Mouse (Mus musculus): ENCODE measurements at regions not wholly inside any gene's neighbourhood (a gene's known extent, or its start where the extent isn't known, plus 50 kb on each side); places are given as distances from the start of the nearest gene placed in this dataset.

DNA sequence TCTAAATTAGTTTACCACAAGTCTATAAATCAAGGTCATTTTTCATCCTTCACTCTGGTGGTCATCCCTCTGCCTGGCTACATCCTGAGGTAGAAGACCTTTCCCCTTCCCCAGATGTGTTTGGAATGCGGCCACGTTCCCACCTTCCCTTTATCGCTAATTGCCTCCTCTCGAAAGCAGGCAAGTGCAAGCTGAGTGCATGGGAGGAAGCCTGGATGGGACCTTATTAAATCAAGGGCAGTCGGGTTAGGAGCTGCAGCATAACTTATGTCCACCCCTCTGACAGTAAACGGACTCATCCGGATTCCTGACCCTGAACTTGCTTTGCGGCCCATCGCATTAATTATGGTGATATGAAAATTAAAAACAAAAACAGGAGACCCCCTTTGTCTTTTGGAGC lies 983.5 kb downstream of the Slc4a3 start:
- no peak overlapping the region for H3K9ac ChIP-seq
- no peak for ATAC-seq (replicated peaks; ENCODE audit: insufficient number of reproducible peaks, insufficient read depth, low FRiP score, low read depth)
- H3K4me2 ChIP-seq = no peak overlapping the region
- no peaks in the 10 kb centered on the region for H3K27me3 ChIP-seq
- no peak overlapping the region for H3K27ac ChIP-seq
- H3K36me3 ChIP-seq = no peaks in the 10 kb centered on the region
- 56% methylated on average over 9 of the region's 9 CpGs for WGBS
- no peaks in the 10 kb centered on the region; the same call in 1 of the 2 replicates for H3K4me1 ChIP-seq (replicated peaks)
- H3K4me3 ChIP-seq = no peak overlapping the region
- no peaks in the 10 kb centered on the region for H3K9me3 ChIP-seq (replicated peaks)

DNA sequence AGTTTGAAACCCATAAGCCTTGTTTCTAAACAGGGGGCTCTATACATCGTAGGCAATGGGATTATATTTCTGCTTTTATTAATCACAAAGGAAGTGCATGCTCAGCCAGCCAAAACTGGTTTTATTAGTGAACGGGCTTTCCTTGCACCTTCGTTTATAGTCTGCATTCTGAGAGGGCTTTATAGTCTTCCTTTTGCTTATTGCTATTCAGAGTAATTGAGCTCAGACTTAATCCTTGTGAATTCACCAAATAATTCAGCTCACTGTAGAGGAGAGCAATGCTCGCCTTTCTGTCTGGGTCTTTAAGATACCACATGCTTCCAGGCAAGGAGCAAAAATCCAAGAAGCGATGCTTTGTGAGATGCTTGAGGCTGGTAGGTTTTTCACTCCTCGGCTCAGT lies 984.3 kb downstream of the Slc4a3 start:
- H3K4me3 ChIP-seq = no peak overlapping the region
- no peak overlapping the region for H3K4me2 ChIP-seq
- H3K27me3 ChIP-seq = no peaks in the 10 kb centered on the region
- no peaks in the 10 kb centered on the region; the same call in 1 of the 2 replicates for H3K4me1 ChIP-seq (replicated peaks)
- no peak overlapping the region for H3K27ac ChIP-seq
- H3K36me3 ChIP-seq = no peaks in the 10 kb centered on the region
- no peaks in the 10 kb centered on the region for H3K9me3 ChIP-seq (replicated peaks)
- no peak for ATAC-seq (replicated peaks; ENCODE audit: insufficient number of reproducible peaks, insufficient read depth, low FRiP score, low read depth)
- H3K9ac ChIP-seq = no peak overlapping the region
- WGBS = 82% methylated on average over 6 of the region's 6 CpGs

DNA sequence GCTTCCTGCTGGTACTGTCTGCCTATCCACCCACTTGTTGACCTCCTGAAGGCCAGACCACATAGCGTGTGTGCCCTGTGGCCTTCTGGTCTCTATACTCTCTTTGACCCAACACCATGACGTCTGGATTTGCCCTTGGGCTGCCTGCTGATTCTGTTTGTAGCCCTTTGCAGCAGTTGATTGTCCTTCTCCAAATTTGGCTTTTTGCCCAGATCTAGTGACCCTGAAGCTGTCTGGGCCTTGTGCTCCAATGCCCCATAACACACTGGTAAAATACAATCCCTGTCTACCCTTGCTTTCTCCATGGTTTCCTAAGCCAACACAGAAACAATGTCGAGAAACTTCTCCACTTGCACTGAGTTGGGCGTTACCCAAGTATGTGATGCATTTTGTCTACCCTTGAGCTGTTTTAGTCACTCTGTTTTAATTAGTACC lies 979.3 kb downstream of the Epha4 start:
- Histone ChIP-seq H3K4me3 (no peak overlapping the region), H3K9ac (no peak overlapping the region), H3K36me3 (no peaks in the 10 kb centered on the region), H3K27ac (no peak overlapping the region), H3K4me1 (replicated peaks) (no peaks in the 10 kb centered on the region; the same call in 1 of the 2 replicates), H3K27me3 (no peaks in the 10 kb centered on the region), H3K9me3 (replicated peaks) (no peaks in the 10 kb centered on the region), H3K4me2 (no peak overlapping the region)
- WGBS = 66% methylated on average over 4 of the region's 4 CpGs
- no peak for ATAC-seq (replicated peaks; ENCODE audit: insufficient number of reproducible peaks, insufficient read depth, low FRiP score, low read depth)

DNA sequence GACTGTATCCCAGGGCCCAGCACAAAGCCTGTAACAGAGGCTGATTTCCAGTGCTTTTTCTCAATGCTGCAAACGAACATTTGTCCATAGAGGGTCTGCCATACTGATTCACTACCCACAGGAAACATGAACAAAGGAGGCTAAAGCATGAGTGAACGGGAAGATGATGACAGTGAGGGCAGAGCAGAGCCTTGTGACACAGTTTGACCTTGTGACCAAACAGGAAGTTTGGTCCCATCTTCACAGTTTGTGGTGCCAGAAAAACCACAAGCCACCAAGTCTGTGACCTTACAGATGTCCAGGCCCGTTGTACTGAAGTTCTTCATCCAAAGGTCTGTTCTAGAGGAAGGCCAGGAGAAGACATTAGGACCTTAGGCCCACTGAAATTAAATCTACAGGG lies 974.4 kb downstream of the Epha4 start:
- Histone ChIP-seq H3K4me3 (no peak overlapping the region), H3K27me3 (no peaks in the 10 kb centered on the region), H3K4me2 (no peak overlapping the region), H3K9ac (no peak overlapping the region), H3K4me1 (replicated peaks) (no peaks in the 10 kb centered on the region; the same call in 1 of the 2 replicates), H3K27ac (no peak overlapping the region), H3K9me3 (replicated peaks) (no peaks in the 10 kb centered on the region), H3K36me3 (no peaks in the 10 kb centered on the region)
- ATAC-seq (replicated peaks; ENCODE audit: insufficient number of reproducible peaks, insufficient read depth, low FRiP score, low read depth) = no peak
- 61% methylated on average over 3 of the region's 3 CpGs for WGBS

DNA sequence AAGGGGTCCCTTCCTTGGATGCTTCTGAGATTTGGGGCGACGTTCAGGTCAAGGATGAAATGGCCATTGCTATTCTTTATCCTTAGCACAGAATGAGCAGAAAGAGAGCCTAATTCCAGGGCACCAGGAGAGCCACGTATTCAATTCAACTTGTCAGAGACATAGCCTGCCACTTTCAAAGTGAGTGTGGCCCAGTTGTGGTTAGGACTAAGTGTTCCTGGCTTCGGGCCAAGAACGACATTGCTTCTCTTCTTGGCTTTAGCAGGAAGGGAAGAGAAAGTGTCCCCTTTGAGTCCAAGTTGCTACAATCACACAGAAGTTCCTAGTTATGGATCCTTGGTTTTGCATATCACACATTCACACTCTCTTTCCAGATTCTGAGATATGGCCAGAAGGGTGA lies 964.0 kb downstream of the Epha4 start:
- Histone ChIP-seq H3K9me3 (replicated peaks) (no peaks in the 10 kb centered on the region), H3K36me3 (no peaks in the 10 kb centered on the region), H3K4me1 (replicated peaks) (peaks cover 13% of the 10 kb centered on the region; the same call in 1 of the 2 replicates), H3K4me2 (0 out of 2 replicates have a peak overlapping the region, but pooled peaks have one; percentile 29), H3K27ac (peak overlapping the region; percentile 39), H3K9ac (no peak overlapping the region), H3K4me3 (no peak overlapping the region), H3K27me3 (no peaks in the 10 kb centered on the region)
- 29% methylated on average over 5 of the region's 5 CpGs for WGBS
- ATAC-seq (replicated peaks; ENCODE audit: insufficient number of reproducible peaks, insufficient read depth, low FRiP score, low read depth) = peak; percentile 43; the same call in 1 of the 2 replicates

DNA sequence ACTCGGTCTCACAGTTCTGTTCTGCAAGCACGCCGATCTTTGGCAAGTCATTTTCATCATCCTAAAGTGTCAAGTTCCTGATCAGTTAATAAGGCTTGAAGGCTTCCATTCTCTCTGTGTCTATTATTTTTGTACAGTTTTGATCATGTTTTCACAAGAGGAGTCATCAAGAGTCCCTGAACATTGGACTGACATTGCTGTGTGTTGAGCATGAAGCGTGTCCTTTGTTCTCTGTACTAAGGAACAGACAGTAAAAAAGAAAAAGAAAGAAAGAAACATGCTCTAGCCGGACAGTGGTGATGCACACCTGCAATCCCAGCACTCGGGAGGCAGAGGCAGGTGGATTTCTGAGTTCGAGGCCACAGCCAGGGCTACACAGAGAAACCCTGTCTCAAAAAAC lies 955.4 kb downstream of the Epha4 start:
- Histone ChIP-seq H3K9ac (no peak overlapping the region), H3K27me3 (no peaks in the 10 kb centered on the region), H3K36me3 (no peaks in the 10 kb centered on the region), H3K27ac (no peak overlapping the region), H3K4me3 (no peak overlapping the region), H3K4me1 (replicated peaks) (no peaks in the 10 kb centered on the region), H3K9me3 (replicated peaks) (no peaks in the 10 kb centered on the region), H3K4me2 (no peak overlapping the region)
- WGBS = 85% methylated on average over 7 of the region's 7 CpGs
- no peak for ATAC-seq (replicated peaks; ENCODE audit: insufficient number of reproducible peaks, insufficient read depth, low FRiP score, low read depth)

DNA sequence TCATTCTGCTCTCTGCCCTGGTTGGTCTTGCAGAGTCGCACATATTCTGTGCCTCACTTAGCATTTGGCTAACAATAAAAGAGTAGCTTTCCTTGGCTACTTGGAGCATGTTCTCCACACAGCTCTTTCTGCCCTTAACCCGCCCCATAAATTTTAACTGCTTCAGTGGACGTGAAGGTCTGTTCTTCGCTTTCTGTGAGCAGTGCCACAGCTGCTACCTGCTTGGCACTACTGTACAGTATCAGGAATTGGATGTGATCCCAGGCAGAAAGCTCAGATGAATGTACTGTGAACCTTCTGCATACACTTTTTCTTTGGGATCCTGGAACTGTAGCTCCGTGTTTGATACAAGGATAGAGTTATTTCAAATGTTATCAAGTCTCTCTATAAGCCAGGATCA lies 939.4 kb downstream of the Epha4 start:
- H3K27ac ChIP-seq = no peak overlapping the region
- no peak overlapping the region for H3K9ac ChIP-seq
- no peaks in the 10 kb centered on the region for H3K9me3 ChIP-seq (replicated peaks)

DNA sequence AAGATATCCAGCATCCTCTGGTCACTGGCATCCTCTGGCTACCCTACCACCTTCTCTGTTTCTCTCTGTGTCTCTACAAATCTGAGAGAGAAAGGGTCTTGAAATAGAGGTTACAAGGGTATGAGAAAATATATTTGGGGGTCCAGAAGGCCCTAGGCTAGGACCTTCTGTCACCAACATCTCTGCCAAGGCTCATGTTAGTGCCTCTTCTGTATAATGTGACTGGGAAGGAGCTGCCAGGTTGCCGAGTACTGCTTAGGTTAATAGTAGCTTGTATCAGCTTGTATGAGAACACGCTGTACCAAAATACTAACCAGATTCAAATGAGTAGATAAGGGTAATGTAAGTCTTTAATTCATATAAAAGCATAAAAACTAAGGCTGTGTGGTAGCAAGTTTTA lies 929.0 kb downstream of the Epha4 start:
- Histone ChIP-seq H3K4me2 (no peak overlapping the region), H3K27ac (no peak overlapping the region), H3K4me3 (no peak overlapping the region), H3K36me3 (no peaks in the 10 kb centered on the region), H3K27me3 (no peaks in the 10 kb centered on the region), H3K4me1 (replicated peaks) (no peaks in the 10 kb centered on the region), H3K9ac (no peak overlapping the region), H3K9me3 (replicated peaks) (no peaks in the 10 kb centered on the region)
- no peak for ATAC-seq (replicated peaks; ENCODE audit: insufficient number of reproducible peaks, insufficient read depth, low FRiP score, low read depth)
- 81% methylated on average over 2 of the region's 2 CpGs for WGBS

More for the DNA sequence above, 939.4 kb downstream of the Epha4 start:
- ATAC-seq (replicated peaks; ENCODE audit: insufficient number of reproducible peaks, insufficient read depth, low FRiP score, low read depth) = no peak
- H3K4me3 ChIP-seq = no peak overlapping the region
- peaks cover 3% of the 10 kb centered on the region; the same call in 1 of the 2 replicates for H3K4me1 ChIP-seq (replicated peaks)
- H3K36me3 ChIP-seq = no peaks in the 10 kb centered on the region
- H3K4me2 ChIP-seq = no peak overlapping the region
- 64% methylated on average over 5 of the region's 5 CpGs for WGBS
- no peaks in the 10 kb centered on the region for H3K27me3 ChIP-seq

DNA sequence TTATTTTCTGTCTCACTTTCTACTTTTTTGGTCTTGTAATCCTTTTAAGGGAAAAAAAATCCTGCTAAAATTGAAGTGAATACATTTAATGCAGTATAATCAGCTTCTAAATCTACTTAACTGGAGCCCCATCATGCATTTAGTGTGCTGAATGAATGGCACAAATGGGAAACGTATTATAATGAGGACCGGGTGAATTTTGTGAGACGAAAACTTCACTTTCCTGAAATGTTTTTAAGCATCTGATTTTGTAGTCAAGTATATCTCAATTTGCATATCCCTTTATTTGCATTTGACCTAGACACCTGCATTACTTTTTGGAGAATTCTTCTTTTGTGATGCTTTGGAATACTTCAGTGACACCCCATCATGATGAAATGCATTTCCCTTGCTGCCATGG lies 889.1 kb downstream of the Epha4 start:
- H3K27me3 ChIP-seq = no peaks in the 10 kb centered on the region
- WGBS = 94% methylated on average over 3 of the region's 3 CpGs
- no peaks in the 10 kb centered on the region for H3K36me3 ChIP-seq
- no peak overlapping the region for H3K4me3 ChIP-seq
- H3K4me1 ChIP-seq (replicated peaks) = no peaks in the 10 kb centered on the region
- H3K9ac ChIP-seq = no peak overlapping the region
- no peak overlapping the region for H3K4me2 ChIP-seq
- H3K9me3 ChIP-seq (replicated peaks) = no peaks in the 10 kb centered on the region
- ATAC-seq (replicated peaks; ENCODE audit: insufficient number of reproducible peaks, insufficient read depth, low FRiP score, low read depth) = no peak
- H3K27ac ChIP-seq = no peak overlapping the region

DNA sequence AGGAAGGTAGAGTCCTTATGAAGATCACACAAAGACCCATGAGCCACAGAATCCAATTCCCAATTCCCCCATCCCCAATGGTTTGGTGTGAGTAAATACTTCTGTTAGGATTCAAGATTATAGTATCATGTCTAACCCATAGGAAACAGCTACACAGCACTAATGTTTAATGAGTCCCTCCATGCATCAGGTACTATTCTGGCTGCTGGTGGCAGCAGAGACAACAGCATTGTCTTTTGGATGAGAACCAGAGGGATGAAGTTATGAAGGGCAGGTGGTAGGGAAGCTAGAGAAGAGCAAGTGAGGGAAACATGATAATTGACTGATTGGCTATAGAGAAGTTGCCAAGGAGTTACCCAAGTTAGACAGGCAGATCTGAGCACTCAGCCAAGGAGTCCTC lies 885.0 kb downstream of the Epha4 start:
- Histone ChIP-seq H3K9me3 (replicated peaks) (no peaks in the 10 kb centered on the region), H3K4me1 (replicated peaks) (no peaks in the 10 kb centered on the region), H3K4me2 (no peak overlapping the region), H3K4me3 (no peak overlapping the region), H3K27ac (no peak overlapping the region), H3K36me3 (no peaks in the 10 kb centered on the region), H3K9ac (no peak overlapping the region), H3K27me3 (no peaks in the 10 kb centered on the region)
- no peak for ATAC-seq (replicated peaks; ENCODE audit: insufficient number of reproducible peaks, insufficient read depth, low FRiP score, low read depth)

DNA sequence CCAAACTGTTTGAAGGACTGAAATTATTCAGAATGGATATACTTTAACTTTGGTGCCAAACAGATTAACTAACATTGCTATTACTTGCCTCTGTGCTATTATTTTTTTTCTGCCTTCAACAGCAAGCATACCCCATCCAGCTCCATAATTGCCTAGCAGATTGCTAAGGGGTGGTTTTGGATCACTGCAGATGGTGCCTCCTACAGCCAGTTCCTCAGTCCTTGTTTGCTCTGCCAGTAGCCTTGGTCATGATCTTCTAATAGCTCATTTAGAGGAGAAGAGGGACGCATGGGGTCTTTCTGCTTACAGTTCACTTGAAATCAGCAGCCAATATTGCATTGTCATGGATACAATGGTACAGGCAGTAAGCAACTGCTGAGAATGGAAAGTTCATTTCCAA lies 880.8 kb downstream of the Epha4 start:
- Histone ChIP-seq H3K9ac (no peak overlapping the region), H3K9me3 (replicated peaks) (no peaks in the 10 kb centered on the region), H3K4me1 (replicated peaks) (no peaks in the 10 kb centered on the region), H3K4me2 (no peak overlapping the region), H3K36me3 (no peaks in the 10 kb centered on the region), H3K27ac (no peak overlapping the region), H3K4me3 (no peak overlapping the region), H3K27me3 (no peaks in the 10 kb centered on the region)
- 80% methylated on average over 1 of the region's 1 CpGs for WGBS
- ATAC-seq (replicated peaks; ENCODE audit: insufficient number of reproducible peaks, insufficient read depth, low FRiP score, low read depth) = no peak

DNA sequence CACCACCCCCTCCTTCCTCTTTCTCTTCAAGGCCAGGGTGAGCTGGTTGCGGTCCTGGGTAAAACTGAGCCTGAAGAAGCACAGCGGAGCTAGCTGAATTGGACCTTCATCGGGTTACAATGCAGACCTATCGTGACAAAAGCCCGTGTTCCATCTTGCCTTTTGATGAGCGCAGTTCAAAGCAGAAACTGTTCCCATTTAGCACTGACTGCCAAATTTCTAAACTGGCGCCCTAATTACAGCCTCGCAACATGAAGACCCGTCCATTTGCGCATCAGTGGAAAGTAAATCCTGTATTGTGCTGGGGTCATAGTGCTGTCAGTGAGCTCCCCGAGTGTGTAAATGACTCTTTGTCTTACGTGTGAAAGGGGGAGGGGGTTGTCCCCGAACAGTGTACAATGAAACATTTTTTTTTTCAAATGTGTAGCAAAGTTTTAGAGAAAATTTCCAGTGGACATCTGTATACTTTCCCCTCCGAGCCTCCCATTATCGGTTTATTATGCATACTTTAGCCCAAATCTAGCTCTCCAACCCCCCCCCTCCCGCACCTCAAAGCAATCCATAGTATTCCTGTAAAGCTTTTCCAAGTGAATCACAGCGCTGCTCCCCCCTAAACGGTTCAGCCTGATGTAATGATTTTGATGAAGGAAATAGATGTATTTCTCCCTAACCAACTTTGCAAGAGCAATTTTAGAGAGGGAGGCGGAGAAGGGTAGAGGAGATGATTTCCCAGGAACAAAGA lies 877.4 kb downstream of the Epha4 start:
- Histone ChIP-seq H3K27ac (no peak overlapping the region), H3K9ac (no peak overlapping the region), H3K27me3 (no peaks in the 10 kb centered on the region), H3K4me3 (no peak overlapping the region), H3K9me3 (replicated peaks) (no peaks in the 10 kb centered on the region), H3K4me1 (replicated peaks) (no peaks in the 10 kb centered on the region), H3K4me2 (no peak overlapping the region), H3K36me3 (no peaks in the 10 kb centered on the region)
- WGBS = 83% methylated on average over 19 of the region's 19 CpGs
- ATAC-seq (replicated peaks; ENCODE audit: insufficient number of reproducible peaks, insufficient read depth, low FRiP score, low read depth) = no peak
